Mouse (Mus musculus): Measurements from ENCODE around the gene Mical2. TPM values are rescaled to one million over a fixed set of nuclear protein-coding genes. Genes with fewer than 3 reads are reported as not detected.

Mical2 gene
- polyA plus RNA-seq, 1 experiment from 2014 or later: 0.78 TPM

- Histone ChIP-seq H3K36me3 (no peaks in the 10 kb centered on the region), H3K4me1 (peaks cover 26% of the 10 kb centered on the region), H3K27me3 (ENCODE audit: low read depth, poor library complexity, severe bottlenecking) (peaks cover 8% of the 10 kb centered on the region; the same call in 1 of the 2 replicates), H3K9me3 (replicated peaks) (no peaks in the 10 kb centered on the region), H3K4me3 (no peak overlapping the region), H3K27ac (replicated peaks) (peak overlapping the region; percentile 49; the same call in 1 of the 2 replicates)
- 34% methylated on average over 6 of the region's 6 CpGs for WGBS
- no peak for DNase-seq (ENCODE audit: low spot score)
Measured at GRCm38 (mm10) chr7:112390937-112391605, 165.4 kb downstream of the Mical2 start.

GRCm38 (mm10) chr7:112397786-112398185, 172.1 kb downstream of the Mical2 start:
- 93% methylated on average over 3 of the region's 3 CpGs for WGBS
- no peak overlapping the region for H3K4me3 ChIP-seq
- DNase-seq (ENCODE audit: low spot score): no peak
- no peaks in the 10 kb centered on the region for H3K9me3 ChIP-seq (replicated peaks)
- peaks cover 15% of the 10 kb centered on the region for H3K4me1 ChIP-seq
- H3K36me3 ChIP-seq: no peaks in the 10 kb centered on the region
- H3K27me3 ChIP-seq (ENCODE audit: low read depth, poor library complexity, severe bottlenecking): peaks cover 11% of the 10 kb centered on the region; the same call in 1 of the 2 replicates
- H3K27ac ChIP-seq (replicated peaks): no peak overlapping the region

- Histone ChIP-seq H3K36me3 (no peaks in the 10 kb centered on the region), H3K27me3 (ENCODE audit: low read depth, poor library complexity, severe bottlenecking) (peaks cover 11% of the 10 kb centered on the region; the same call in 1 of the 2 replicates), H3K9me3 (replicated peaks) (no peaks in the 10 kb centered on the region), H3K4me3 (no peak overlapping the region), H3K4me1 (peaks cover 15% of the 10 kb centered on the region), H3K27ac (replicated peaks) (peak overlapping the region; percentile 53)
- WGBS: 57% methylated on average over 7 of the region's 7 CpGs
- peak; percentile 21 for DNase-seq (ENCODE audit: low spot score)
Measured at GRCm38 (mm10) chr7:112399425-112400170, 173.9 kb downstream of the Mical2 start.

GRCm38 (mm10) chr7:112400175-112400574, 174.5 kb downstream of the Mical2 start:
- WGBS: 59% methylated on average over 6 of the region's 6 CpGs
- Histone ChIP-seq H3K36me3 (no peaks in the 10 kb centered on the region), H3K4me3 (no peak overlapping the region), H3K27ac (replicated peaks) (peak overlapping the region; percentile 53), H3K9me3 (replicated peaks) (no peaks in the 10 kb centered on the region), H3K27me3 (ENCODE audit: low read depth, poor library complexity, severe bottlenecking) (peaks cover 11% of the 10 kb centered on the region; the same call in 1 of the 2 replicates), H3K4me1 (peaks cover 15% of the 10 kb centered on the region)
- DNase-seq (ENCODE audit: low spot score): peak; percentile 82

GRCm38 (mm10) chr7:112405061-112405460, 179.4 kb downstream of the Mical2 start:
- Histone ChIP-seq H3K4me1 (peaks cover 4% of the 10 kb centered on the region; the same call in 1 of the 2 replicates), H3K4me3 (no peak overlapping the region), H3K27ac (replicated peaks) (no peak overlapping the region), H3K9me3 (replicated peaks) (no peaks in the 10 kb centered on the region), H3K27me3 (ENCODE audit: low read depth, poor library complexity, severe bottlenecking) (no peaks in the 10 kb centered on the region), H3K36me3 (no peaks in the 10 kb centered on the region)
- 78% methylated on average over 2 of the region's 2 CpGs for WGBS
- DNase-seq (ENCODE audit: low spot score): no peak

GRCm38 (mm10) chr7:112405578-112405977, 179.9 kb downstream of the Mical2 start:
- no peak overlapping the region for H3K27ac ChIP-seq (replicated peaks)
- H3K36me3 ChIP-seq: no peaks in the 10 kb centered on the region
- 92% methylated on average over 8 of the region's 8 CpGs for WGBS
- H3K4me3 ChIP-seq: no peak overlapping the region
- H3K9me3 ChIP-seq (replicated peaks): no peaks in the 10 kb centered on the region
- H3K27me3 ChIP-seq (ENCODE audit: low read depth, poor library complexity, severe bottlenecking): no peaks in the 10 kb centered on the region
- H3K4me1 ChIP-seq: 0 out of 2 replicates have a peak, but pooled peaks cover 3% of the 10 kb centered on the region
- no peak for DNase-seq (ENCODE audit: low spot score)

GRCm38 (mm10) chr7:112407597-112407996, 181.9 kb downstream of the Mical2 start:
- H3K4me3 ChIP-seq: no peak overlapping the region
- H3K4me1 ChIP-seq: no peaks in the 10 kb centered on the region
- 90% methylated on average over 7 of the region's 7 CpGs for WGBS
- no peaks in the 10 kb centered on the region for H3K9me3 ChIP-seq (replicated peaks)
- DNase-seq (ENCODE audit: low spot score): no peak
- H3K27ac ChIP-seq (replicated peaks): no peak overlapping the region
- no peaks in the 10 kb centered on the region for H3K27me3 ChIP-seq (ENCODE audit: low read depth, poor library complexity, severe bottlenecking)
- no peaks in the 10 kb centered on the region for H3K36me3 ChIP-seq

GRCm38 (mm10) chr7:112409991-112410390, 184.3 kb downstream of the Mical2 start:
- DNase-seq (ENCODE audit: low spot score): no peak
- Histone ChIP-seq H3K9me3 (replicated peaks) (no peaks in the 10 kb centered on the region), H3K4me1 (no peaks in the 10 kb centered on the region), H3K27me3 (ENCODE audit: low read depth, poor library complexity, severe bottlenecking) (no peaks in the 10 kb centered on the region), H3K4me3 (no peak overlapping the region), H3K27ac (replicated peaks) (no peak overlapping the region), H3K36me3 (no peaks in the 10 kb centered on the region)
- WGBS: 84% methylated on average over 3 of the region's 3 CpGs

- WGBS: 86% methylated on average over 6 of the region's 6 CpGs
- DNase-seq (ENCODE audit: low spot score): no peak
- no peak overlapping the region for H3K27ac ChIP-seq (replicated peaks)
- H3K36me3 ChIP-seq: no peaks in the 10 kb centered on the region
- no peak overlapping the region for H3K4me3 ChIP-seq
- H3K4me1 ChIP-seq: peaks cover 20% of the 10 kb centered on the region
- no peaks in the 10 kb centered on the region for H3K9me3 ChIP-seq (replicated peaks)
- H3K27me3 ChIP-seq (ENCODE audit: low read depth, poor library complexity, severe bottlenecking): peaks cover 17% of the 10 kb centered on the region; the same call in 1 of the 2 replicates
Measured at GRCm38 (mm10) chr7:112413286-112413685, 187.6 kb downstream of the Mical2 start.

- Histone ChIP-seq H3K4me1 (peaks cover 20% of the 10 kb centered on the region), H3K36me3 (no peaks in the 10 kb centered on the region), H3K9me3 (replicated peaks) (no peaks in the 10 kb centered on the region), H3K4me3 (peak overlapping the region; percentile 11; the same call in 1 of the 2 replicates), H3K27ac (replicated peaks) (peak overlapping the region; percentile 18; the same call in 1 of the 2 replicates), H3K27me3 (ENCODE audit: low read depth, poor library complexity, severe bottlenecking) (peaks cover 17% of the 10 kb centered on the region; the same call in 1 of the 2 replicates)
- DNase-seq (ENCODE audit: low spot score): peak; percentile 22
- WGBS: 26% methylated on average over 14 of the region's 14 CpGs
Measured at GRCm38 (mm10) chr7:112416058-112416526, 190.4 kb downstream of the Mical2 start.

- Histone ChIP-seq H3K4me3 (no peak overlapping the region), H3K4me1 (peaks cover 20% of the 10 kb centered on the region), H3K9me3 (replicated peaks) (no peaks in the 10 kb centered on the region), H3K36me3 (no peaks in the 10 kb centered on the region), H3K27ac (replicated peaks) (peak overlapping the region; percentile 18; the same call in 1 of the 2 replicates), H3K27me3 (ENCODE audit: low read depth, poor library complexity, severe bottlenecking) (peaks cover 17% of the 10 kb centered on the region; the same call in 1 of the 2 replicates)
- no peak for DNase-seq (ENCODE audit: low spot score)
- WGBS: 18% methylated on average over 7 of the region's 7 CpGs
Measured at GRCm38 (mm10) chr7:112416730-112417513, 191.3 kb downstream of the Mical2 start.

GRCm38 (mm10) chr7:112417598-112417997, 191.9 kb downstream of the Mical2 start:
- no peaks in the 10 kb centered on the region for H3K9me3 ChIP-seq (replicated peaks)
- no peaks in the 10 kb centered on the region for H3K36me3 ChIP-seq
- H3K4me1 ChIP-seq: peaks cover 20% of the 10 kb centered on the region
- no peak overlapping the region for H3K4me3 ChIP-seq
- DNase-seq (ENCODE audit: low spot score): no peak
- peaks cover 17% of the 10 kb centered on the region; the same call in 1 of the 2 replicates for H3K27me3 ChIP-seq (ENCODE audit: low read depth, poor library complexity, severe bottlenecking)
- H3K27ac ChIP-seq (replicated peaks): no peak overlapping the region
- WGBS: 80% methylated on average over 4 of the region's 4 CpGs

Data from midbrain, embryonic 10.5 days (tissue).